Mouse (Mus musculus) kidney, postnatal 10 days (tissue): Measurements from ENCODE around the gene Saal1.
A peak's percentile ranks its signal among the peaks of the same experiment; 100 is the strongest.
"Not testable (repeated sequence)": the region's sequence is repeated elsewhere in the genome, so short reads cannot be mapped to it uniquely, and the experiment has no call there.

Source experiments
- DNase-seq: peaks from one replicate; pipeline ENCODE4 v3.0.0; 2021; ENCODE audit warnings: mixed read lengths

Gene Saal1

GRCm38 (mm10) chr7:46686827-46687226, 23.7 kb downstream of the Saal1 start:
- DNase-seq = no peak

GRCm38 (mm10) chr7:46680732-46681131, 29.7 kb downstream of the Saal1 start:
- DNase-seq = no peak

GRCm38 (mm10) chr7:46679044-46679443, 31.4 kb downstream of the Saal1 start:
- not testable (repeated sequence) for DNase-seq

GRCm38 (mm10) chr7:46678417-46678816, 32.1 kb downstream of the Saal1 start:
- DNase-seq = no peak

- DNase-seq = no peak
Observed at GRCm38 (mm10) chr7:46676808-46677360, 33.6 kb downstream of the Saal1 start.

- DNase-seq = no peak
Observed at GRCm38 (mm10) chr7:46675886-46676285, 34.6 kb downstream of the Saal1 start.

GRCm38 (mm10) chr7:46675061-46675460, 35.4 kb downstream of the Saal1 start:
- DNase-seq = no peak

GRCm38 (mm10) chr7:46672160-46672672, 38.3 kb downstream of the Saal1 start, which contains the start of gene Tph1:
TSS of gene Tph1 (minus strand) at chr7:46672537.
- DNase-seq = no peak

- DNase-seq = peak; percentile 12
Observed at GRCm38 (mm10) chr7:46667256-46667655, 43.2 kb downstream of the Saal1 start.

- DNase-seq = peak; percentile 38
Observed at GRCm38 (mm10) chr7:46665236-46665635, 45.2 kb downstream of the Saal1 start.

GRCm38 (mm10) chr7:46661591-46662090, 48.8 kb downstream of the Saal1 start:
- DNase-seq = no peak

GRCm38 (mm10) chr7:46652279-46652678, 58.2 kb downstream of the Saal1 start:
- no peak for DNase-seq

- not testable (repeated sequence) for DNase-seq
Observed at GRCm38 (mm10) chr7:46650231-46650630, 60.2 kb downstream of the Saal1 start.

- DNase-seq = no peak
Observed at GRCm38 (mm10) chr7:46648431-46649140, 61.9 kb downstream of the Saal1 start.

- DNase-seq = peak; percentile 14
Observed at GRCm38 (mm10) chr7:46643172-46643571, 67.3 kb downstream of the Saal1 start.

- no peak for DNase-seq
Observed at GRCm38 (mm10) chr7:46640062-46640461, 70.4 kb downstream of the Saal1 start.

- peak; percentile 92 for DNase-seq
Observed at GRCm38 (mm10) chr7:46639692-46640031, 70.8 kb downstream of the Saal1 start, which contains the start of gene Sergef. TSS of gene Sergef (minus strand) at chr7:46639807.

- DNase-seq = no peak
Observed at GRCm38 (mm10) chr7:46638889-46639691, 71.4 kb downstream of the Saal1 start.
